Mouse (Mus musculus): ENCODE data around the gene Dnph1.

- TF ChIP-seq POLR2A (IDR thresholded peaks at IDR 0.05; ENCODE audit: borderline replicate concordance, extremely low read depth, insufficient read depth, insufficient read length, poor library complexity, severe bottlenecking) (no peak), CTCF (IDR thresholded peaks at IDR 0.05; ENCODE audit: borderline replicate concordance, extremely low read depth, insufficient read depth, insufficient read length) (no peak)
Observed at GRCm38 (mm10) chr17:46502775-46503174, 6.3 kb downstream of the Dnph1 start.
